Mouse (Mus musculus) gastrocnemius, postnatal 10 days (tissue): ENCODE data around the gene Trim11. TPM values are rescaled to one million over a fixed set of nuclear protein-coding genes. Genes with fewer than 3 reads are reported as not detected.

Experiments used
- DNase-seq: peaks from one replicate; pipeline ENCODE4 v3.0.0; 2021; ENCODE audit warnings: mixed read lengths
- total RNA-seq, 2 experiments: library from RNA; stranded (reverse); gene quantifications; 2 replicates each; pipeline ENCODE4 v1.2.3; 2021

The Trim11 gene
- total RNA-seq, 2 experiments from 2014 or later, result 11.1 to 15.4 TPM

GRCm38 (mm10) chr11:58955868-58956257 is 22.0 kb upstream of the Trim11 start:
- DNase-seq, result no peak

DNA sequence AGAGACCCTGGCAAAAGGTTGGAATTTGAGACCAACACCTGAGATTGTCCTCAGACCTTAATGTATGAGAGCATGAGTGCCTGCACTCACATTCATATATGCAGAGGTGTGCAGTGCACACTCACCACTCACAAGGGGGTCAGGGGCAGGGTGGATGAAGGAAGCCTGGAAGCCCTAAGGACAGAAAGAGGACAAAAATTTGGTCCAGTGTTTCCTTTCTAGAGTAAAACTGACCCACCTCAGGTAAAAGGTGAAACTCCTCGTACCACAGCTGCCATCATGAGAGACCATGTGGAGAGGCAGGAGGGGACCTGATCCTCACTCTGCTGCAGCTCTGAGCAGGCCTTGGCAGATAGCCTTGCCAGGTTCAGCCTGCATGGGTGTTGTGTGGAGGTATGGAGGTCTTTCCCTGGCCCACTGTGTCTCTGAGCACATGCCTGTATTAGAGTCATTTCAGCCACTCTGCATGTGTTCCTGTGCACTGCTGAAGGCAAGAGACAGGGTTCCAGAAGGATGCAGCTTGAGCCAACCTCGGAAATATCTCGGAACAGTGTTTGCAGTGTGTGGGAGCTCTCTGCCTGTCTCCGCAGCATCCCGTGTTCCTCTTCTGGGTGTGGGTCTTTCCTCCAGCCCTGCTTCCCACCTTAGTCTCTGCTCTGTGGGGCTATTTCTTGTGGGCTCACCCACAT is 20.5 kb upstream of the Trim11 start:
- no peak for DNase-seq

GRCm38 (mm10) chr11:58958536-58958935 is 19.4 kb upstream of the Trim11 start:
- DNase-seq, result no peak

DNA sequence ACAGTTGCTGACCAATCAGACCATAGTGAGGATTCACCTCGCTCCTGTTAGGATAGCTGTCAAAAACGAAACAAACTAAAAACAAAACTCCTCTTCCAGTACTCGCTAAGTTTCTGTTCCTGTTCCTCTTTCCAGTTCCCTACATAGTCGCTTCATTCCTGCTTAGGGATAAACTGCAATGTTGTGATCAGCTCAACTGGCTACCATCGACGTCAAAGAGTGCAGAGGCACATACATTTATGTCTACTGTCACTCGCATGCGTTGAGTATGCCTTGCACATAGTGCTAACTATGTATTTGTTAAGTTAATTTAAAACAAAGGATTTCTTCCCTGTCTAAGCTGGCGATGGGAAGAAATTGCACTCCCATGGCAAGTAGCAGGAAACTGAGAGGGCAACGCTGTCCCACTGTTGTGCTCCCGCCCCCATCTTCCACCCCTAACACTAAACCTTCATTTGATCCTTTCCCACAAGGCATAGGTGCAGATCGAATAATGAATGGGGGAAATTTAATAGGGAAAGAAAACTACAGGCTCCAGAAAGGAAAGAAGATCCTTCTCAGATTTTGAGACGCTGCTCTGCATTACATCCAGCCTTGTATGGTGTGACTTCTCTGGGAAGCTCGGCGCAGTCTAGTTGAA is 18.6 kb upstream of the Trim11 start:
- no peak for DNase-seq

GRCm38 (mm10) chr11:58959921-58960465 is 17.9 kb upstream of the Trim11 start:
- peak; percentile 63 for DNase-seq

- DNase-seq, result no peak
Observed at GRCm38 (mm10) chr11:58961364-58962177, 16.3 kb upstream of the Trim11 start.

GRCm38 (mm10) chr11:58963543-58963942 is 14.3 kb upstream of the Trim11 start:
- DNase-seq, result no peak

- DNase-seq, result no peak
Observed at GRCm38 (mm10) chr11:58964216-58964615, 13.7 kb upstream of the Trim11 start.

DNA sequence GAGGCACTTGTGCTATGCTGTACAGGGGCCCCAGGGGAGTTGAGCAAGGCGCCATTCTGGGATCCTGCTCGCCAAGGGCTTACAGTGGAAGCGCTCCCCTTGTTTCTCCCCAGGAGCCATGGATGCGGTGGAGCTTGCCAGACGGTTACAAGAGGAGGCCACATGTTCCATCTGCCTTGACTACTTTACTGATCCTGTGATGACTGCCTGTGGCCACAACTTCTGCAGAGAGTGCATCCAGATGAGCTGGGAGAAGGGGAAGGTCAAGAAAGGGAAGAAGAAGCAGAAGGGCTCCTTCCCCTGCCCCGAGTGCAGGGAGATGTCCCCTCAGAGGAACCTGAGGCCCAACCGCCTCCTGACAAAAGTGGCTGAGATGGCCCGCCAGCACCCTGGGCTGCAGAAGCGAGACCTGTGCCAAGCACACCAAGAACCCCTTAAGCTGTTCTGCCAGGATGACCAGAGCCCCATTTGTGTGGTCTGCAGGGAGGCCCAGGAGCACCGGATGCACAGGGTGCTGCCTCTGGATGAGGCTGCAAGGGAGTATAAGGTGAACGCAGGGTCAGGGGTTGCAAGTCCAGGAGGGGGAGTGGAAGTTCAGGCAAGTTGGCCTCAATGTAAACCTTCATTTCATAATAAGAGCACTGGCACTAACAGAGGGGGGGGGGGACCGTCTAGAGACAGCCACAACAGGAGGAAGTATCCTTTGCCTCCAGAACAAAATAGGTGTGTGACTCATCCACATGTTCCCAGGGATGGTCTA is 12.7 kb upstream of the Trim11 start:
- no peak for DNase-seq

- DNase-seq, result no peak
Observed at GRCm38 (mm10) chr11:58967346-58967745, 10.5 kb upstream of the Trim11 start.

DNA sequence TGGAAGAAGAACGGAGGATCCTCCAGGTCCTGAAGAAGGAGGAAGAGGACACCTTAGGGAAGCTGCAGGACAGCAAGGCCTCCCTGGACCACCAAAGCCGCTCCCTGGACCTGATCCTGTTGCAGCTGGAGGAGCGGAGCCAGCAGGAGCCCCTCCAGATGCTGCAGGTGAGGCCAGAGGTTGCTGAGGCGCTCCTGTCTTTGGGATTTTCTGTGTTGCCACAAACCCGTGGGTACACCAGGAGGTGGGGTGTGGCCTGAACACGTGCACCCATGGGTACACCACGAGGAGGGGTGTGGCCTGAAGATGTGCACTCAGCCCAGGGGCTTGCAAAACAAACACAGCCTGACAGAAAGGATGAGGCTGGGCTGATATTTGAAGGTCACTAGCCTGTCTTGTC is 9.3 kb upstream of the Trim11 start:
- DNase-seq, result no peak

GRCm38 (mm10) chr11:58969027-58969426 is 8.9 kb upstream of the Trim11 start:
- DNase-seq, result no peak

- DNase-seq, result no peak
Observed at GRCm38 (mm10) chr11:58969659-58970058, 8.2 kb upstream of the Trim11 start.

- no peak for DNase-seq
Observed at GRCm38 (mm10) chr11:58970831-58971530, 6.9 kb upstream of the Trim11 start.

DNA sequence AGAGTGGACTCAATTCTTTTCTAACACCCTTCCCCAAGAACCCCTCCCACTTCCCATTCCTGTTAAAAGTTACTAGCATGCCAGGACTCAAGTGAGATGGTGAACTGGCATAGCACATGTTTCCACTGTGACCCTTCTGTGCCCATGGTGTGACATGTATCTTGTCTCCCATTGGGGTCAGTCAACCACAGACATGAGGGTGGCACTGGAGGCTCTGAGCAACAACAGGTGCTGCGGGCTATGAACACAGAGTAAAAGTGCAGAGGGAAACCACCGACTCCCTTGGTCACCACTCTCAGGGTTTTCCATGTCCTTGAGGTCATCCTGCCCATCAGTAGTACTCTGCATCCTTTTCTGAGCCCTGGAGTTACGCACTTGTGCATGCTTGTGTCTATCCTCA is 6.1 kb upstream of the Trim11 start:
- DNase-seq, result no peak

- no peak for DNase-seq
Observed at GRCm38 (mm10) chr11:58974414-58974813, 3.5 kb upstream of the Trim11 start.

DNA sequence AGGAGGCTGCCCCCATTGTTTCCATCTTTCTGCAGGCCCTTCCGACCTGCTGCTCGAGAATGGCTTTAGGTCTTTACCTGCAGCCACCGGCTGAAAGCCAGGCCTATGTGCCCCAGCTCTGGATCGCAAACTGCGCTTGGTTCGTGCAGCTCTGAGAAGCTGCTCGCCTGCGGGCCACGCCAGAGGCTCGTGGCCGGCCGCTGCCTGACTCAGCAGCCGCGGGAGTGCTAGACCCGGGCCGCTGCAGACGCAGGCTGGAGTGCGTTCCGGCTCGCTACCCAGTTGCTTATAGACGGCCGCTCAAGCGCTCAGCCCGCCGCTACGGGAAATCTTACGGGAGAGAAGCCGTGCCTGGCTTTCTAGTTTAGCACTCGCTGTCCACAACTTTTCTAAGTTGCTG is 743 bp upstream of the Trim11 start:
- no peak for DNase-seq

- DNase-seq, result no peak
Observed at GRCm38 (mm10) chr11:58977607-58978026, 276 bp upstream of the Trim11 start.

DNA sequence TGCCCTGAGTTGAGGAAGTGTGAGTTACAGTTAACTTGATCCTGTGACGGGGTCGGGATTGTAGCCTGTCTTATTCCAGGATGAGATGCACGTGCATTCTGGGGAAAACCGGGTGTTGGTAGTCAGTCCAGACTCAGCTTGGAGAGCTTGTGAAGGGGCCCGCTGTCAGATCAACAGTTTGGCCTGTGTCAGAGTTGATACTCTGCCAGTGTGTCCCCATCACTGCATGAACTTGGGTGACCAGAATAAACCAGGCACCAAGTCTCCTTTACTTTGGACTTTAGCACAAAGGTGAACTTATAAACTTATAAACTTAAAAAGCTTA is 775 bp downstream of the Trim11 start:
- no peak for DNase-seq

DNA sequence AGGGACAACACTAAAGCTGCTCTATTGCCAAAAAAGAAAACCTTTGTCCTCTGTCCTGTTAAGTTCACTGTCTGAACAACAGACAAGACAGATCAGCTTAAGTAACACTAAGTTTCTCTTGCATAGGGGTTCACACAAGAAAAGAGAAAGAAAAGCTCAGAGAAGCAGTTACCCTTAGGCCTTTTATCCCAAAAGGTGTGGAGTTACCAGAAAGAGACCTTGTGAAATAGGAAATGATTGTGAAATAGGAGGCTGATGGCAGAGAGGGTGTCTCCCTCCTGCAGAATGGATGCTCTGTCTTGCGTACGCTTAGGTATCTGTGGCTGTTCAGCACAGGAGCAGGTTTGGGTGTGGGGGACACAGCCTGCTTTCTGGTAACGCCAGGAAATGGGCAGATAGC is 1.3 kb downstream of the Trim11 start:
- DNase-seq, result no peak

DNA sequence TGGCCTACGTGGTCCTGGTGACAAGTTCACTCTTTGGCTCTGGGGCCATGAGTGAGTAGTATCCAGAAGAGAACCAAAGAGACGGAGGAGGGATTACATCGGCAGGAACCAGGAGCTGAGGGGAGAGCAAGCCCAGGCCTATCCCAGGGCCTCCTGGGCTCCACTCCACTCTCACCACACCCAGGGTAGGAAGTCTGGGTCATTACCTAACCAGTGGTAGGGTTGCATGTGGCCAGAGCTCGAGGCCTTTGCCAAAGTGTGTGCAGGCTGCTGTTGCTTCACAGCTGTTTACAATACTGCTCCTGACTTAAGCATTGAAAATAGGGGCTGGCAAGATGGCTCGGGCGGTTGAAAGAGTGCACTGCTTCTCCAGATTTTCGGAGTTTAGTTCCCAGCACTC is 1.8 kb downstream of the Trim11 start:
- DNase-seq, result no peak
